Mouse (Mus musculus): ENCODE data around the gene Cpa5.

The Cpa5 gene

DNA sequence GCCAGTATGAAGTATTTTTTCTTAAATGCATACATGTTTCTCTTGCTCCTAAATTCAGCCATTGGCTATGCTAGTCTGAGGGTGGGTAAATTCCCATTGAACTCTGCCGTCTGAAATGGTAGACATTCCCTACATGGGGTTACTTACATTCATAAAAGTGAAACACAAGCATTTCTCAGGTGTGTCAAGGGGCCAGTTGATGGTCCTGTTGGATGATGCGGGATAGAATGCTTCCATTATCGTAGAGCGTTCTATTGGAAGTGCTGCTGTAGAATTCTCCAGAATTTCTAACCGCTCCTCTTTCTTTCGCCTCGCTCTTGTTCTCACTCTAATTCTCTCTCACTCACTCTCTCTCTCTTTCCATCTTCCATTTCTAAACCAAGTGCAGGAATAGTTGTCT, at the start of gene Cpa5:
TSS of gene Cpa5 (plus strand) at position 301 of the 400 bp plus-strand sequence.
- in situ Hi-C loops (cut with MboI, MseI), result no loop called here

DNA sequence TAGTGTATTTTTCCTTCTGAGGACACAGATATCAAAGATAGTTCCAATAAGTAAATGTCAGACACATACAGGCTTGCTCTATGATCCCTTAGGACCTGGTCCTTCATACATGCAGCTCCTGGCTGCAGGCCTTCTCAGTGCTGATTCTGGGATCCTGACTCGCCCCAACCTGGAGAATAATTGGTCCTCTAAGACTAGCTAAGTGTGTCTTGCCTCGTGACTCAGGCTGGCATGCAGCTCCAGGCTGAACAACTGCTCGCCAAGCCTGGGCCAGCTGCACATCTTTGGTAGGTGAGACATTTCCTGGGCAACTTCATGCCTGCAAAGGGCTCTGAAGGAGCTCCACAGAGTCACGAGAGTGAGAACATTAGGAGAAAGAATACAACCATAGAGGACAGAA, 48.7 kb upstream of the Cpa5 start:
- in situ Hi-C loops (cut with MboI, MseI), result loop anchor here (10.0 kb wide), 1 partner anchor 1417 kb away; no protein-coding TSS in a partner anchor

DNA sequence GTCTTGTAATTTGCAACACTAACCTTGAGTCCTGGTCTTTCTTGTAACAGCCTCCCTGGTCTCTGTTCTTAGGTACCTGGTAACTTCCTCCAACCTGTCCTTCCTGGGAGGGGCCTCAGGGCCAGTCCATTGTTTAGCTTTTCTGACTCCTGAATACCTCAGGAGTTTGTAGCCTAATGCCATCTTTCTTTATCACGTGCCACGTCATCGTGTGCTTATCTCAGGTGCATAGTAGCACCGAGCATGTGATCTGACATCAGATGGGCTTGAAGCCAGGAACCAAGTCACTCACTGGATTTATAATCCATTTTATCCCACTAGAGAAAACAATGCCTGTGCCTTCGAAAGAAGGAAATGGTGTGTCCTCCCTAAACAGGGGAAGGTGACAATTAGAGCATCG, 47.2 kb upstream of the Cpa5 start:
- in situ Hi-C loops (cut with MboI, MseI), result loop anchor here (10.0 kb wide), 1 partner anchor 1419 kb away; no protein-coding TSS in a partner anchor

DNA sequence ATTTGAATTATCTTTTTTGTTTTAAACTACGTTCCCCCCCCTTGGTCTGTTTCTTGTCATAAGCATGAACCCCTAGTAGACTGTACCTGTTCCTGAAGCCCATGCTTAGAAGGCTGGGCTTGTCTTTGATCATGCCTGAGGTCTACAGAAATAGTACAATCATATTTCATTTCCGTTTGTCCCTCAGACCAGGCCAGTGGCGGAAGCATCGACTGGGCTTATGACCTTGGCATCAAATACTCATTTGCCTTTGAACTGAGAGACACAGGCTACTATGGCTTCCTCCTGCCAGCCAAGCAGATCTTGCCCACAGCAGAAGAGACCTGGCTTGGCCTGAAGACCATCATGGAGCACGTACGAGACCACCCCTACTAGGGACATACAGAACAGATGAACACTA, 46.8 kb upstream of the Cpa5 start:
- in situ Hi-C loops (cut with MboI, MseI), result loop anchor here (10.0 kb wide), 1 partner anchor 1419 kb away; no protein-coding TSS in a partner anchor

DNA sequence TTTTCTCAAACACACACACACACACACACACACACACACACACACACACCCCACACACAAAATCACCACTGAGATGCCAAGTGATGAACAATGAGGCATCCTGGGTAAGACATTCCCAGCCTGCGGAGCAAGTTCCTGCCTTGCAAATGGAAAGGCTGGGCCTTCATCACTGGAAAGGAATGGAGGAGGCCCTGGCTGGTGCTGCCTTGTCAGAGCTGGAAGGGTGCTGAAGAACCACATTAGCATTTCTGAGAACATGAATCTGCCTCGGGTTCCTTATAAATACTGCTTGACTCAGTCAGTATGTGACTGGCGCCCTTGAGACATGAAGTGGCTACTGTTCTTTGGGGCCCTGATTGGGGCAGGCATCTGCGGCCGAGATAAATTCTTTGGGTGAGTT, 42.7 kb upstream of the Cpa5 start, which contains the start of gene Cpa4:
TSS of gene Cpa4 (plus strand) at position 301 of the 400 bp plus-strand sequence.
- in situ Hi-C loops (cut with MboI, MseI), result loop anchor here (10.0 kb wide), 1 partner anchor 1423 kb away; no protein-coding TSS in a partner anchor

DNA sequence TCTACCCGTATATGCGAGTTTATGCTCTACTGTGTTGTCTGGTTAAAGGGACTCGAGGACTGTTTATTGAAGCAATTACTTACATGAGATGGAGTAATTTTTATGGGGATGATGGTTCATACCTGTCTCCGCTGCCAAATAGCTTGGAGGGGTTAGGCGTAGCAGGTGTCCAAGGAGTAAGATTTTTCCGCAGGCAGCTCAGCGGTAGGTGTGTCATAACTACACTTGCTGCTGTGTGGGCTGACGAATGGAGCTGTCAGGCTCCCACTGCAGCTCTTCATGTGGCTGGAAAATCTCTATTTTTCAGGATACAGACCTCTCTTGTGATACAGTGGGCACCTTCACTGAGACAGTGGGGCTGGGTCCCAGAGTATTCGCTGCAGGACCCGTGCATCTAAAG, 41.5 kb upstream of the Cpa5 start:
- in situ Hi-C loops (cut with MboI, MseI), result loop anchor here (10.0 kb wide), 1 partner anchor 1425 kb away; no protein-coding TSS in a partner anchor

DNA sequence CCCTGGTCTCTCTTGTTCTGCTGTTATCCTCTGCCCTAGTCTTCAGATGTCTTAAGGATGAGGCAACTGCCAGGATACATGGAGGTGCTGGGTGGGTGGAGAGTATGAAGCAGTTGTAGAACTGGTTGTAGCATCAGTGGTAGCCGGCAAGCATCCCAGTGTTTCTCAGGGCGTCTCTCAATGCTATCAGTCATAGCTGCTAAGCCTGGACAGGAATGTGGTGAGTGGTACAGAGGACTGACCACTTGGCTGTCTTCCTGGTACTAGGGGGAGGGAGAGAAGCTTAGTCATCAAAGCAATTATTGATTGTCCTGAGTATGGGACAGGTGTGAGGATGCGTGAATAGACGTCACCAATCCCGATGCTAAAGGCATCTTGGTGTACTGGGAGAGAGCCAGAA, 40.8 kb upstream of the Cpa5 start:
- in situ Hi-C loops (cut with MboI, MseI), result no loop called here

DNA sequence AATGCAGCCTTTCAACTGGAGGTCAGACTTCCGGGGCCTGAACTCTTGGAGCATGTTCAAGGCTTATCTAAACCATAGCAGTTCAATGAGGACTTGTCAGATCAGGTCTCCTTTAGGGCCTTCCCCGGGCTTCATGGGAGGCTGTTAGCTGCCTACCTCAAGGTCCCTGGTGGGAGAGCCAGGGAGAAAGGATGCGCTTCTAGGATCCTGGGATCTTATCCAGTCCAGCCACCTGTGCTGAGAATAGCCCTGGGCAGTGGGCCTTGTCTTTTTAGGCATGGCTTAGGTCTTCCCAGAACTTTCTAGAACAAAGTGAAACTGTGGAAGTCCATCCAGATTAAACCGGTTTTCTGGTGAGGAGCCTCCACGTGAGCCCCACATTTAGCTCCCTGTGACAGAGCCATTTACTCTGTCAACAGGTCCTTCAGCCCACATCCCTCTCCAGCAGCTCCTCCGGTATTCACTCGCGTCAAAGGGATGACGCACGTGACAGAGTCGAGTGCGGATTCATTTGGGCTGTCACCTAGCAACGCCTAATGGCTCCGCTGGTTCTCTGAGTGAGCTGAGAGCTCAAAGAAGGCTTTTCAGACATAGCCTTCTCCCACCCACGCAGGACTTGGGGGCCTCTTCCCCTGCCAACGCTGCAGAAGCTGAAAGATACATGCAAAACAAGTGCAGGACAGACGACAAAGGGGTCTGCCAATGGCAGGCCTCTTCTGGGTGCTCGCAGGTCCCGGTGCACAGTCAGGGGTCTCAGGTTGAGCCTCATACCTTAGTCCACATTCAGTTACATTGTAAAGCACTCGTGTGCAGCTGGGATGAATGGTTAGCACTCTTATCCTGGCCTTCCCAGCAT, 38.1 kb upstream of the Cpa5 start:
- in situ Hi-C loops (cut with MboI, MseI), result no loop called here

DNA sequence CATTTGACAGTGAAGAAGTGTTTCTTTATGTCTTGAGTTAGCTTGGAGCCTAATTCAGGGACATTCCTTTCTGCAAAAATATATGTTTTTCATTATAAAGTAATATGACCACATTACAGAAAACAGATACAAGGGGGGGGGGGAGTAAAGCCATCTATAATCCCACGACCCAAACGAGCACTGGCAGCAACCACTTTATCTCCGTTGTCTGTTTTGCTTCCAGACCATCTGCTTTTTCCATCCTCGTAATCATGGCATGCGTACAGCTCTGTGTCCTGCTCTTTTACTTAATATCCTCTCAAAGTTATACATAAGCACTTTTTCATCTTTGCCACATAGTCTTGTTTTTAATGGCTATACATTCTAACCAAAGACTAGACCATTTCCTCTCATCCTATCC, 37.4 kb upstream of the Cpa5 start:
- in situ Hi-C loops (cut with MboI, MseI), result no loop called here

DNA sequence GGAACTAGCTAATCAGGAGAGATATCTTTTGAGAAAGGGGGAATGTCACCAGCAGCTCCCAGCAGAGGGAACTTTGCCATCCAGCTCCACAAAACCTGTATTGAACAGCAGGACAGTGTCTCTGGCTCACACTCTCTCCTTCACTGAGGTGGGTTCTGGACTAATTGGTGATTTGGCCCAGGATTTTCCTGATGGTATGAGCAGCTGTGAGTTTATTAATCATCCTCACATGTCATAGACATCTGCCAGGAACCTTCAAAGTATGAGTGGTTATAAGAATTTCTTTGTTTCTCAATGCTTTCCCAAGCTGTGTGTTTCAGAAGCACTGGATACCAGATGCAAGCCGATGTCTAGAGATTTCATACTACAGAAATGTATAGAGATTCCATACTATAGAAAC, 35.9 kb upstream of the Cpa5 start:
- in situ Hi-C loops (cut with MboI, MseI), result no loop called here

DNA sequence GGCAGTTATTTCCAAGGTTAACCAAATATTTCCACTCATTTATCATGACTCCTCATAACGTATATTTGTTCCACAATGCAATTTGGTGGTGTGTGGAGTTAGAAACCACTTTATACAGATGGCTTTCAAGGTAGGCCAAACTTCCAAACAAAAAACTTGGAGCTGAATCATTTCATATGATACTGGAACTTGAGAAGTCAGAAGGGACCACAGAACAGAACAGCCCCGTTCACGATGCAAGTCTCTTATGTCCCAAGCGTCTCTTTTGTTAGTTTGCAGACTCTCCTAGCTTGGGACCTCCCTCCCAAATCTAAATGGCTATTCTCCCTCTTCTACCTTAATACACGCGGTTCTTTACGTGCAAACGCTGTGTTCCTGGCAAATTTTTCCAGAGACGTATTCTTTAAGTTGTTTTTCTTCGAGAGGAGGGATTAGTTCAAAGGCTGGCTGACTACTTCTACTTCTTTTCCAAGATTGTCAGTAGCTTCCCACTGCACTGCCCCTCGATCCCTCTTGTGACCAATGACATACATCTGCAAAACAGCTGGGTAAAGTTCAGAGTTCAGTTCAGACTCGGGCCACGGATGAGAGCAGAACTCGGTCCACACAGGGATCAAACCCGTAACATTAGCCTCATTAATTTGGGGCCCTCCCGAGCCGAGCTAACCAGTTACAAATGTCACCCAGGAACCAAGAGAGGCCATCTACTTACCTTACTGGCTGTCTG, 34.2 kb upstream of the Cpa5 start:
- in situ Hi-C loops (cut with MboI, MseI), result no loop called here

DNA sequence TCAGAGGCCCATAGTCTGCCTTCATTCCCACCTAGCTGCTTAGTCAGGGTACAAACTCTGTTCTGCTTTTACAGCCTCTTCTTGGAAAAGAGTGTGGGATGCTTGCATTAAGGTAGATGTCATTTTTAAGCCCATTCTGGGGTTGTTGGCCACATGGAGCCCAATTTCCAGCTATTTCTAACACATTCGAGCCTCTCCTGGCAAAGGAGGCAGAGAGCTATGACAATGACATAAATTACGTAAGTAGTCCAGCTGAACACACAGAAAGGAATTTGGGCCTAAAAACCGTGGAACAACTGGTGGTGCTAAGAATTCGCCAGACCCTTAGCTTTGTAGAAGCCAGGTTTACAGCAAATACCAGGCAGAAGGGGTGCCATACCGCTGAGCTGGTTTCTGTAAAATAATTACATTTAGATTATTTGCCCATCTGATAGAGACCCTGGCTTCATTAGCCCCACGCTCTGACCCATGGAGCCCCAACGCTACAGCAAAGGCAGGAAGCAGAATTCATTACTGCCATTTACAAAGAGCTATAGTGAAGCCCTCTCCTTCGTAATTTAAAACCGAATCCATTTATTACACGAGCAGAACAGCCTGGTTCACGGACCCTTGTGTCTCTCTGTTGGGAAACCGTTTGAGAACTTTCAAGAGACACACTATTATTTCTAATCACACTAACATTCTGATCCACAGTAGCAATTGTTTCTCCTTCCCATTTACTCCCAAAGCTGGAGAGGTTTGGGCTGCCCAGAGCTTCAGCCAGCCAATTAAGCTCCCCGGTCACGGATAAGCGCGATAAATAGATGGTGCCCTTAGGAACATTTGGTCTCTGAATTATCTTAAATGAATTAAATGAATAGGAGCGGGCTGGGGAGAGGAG, 30.6 kb upstream of the Cpa5 start:
- in situ Hi-C loops (cut with MboI, MseI), result no loop called here

DNA sequence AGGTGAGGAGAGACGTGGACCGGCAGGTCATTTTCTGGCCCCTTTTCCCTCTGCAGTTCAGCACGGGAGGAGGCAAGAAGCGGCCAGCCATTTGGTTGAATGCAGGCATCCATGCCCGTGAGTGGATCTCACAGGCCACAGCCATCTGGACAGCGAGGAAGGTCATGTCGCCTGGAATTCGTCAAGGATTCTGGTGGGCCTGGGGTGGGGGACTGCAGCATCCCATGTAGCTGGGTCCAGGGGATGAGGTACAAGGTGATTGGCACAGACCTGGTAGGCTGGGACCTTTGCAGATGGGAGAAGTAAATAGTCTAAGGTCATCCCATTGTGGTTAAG, 30.0 kb upstream of the Cpa5 start:
- in situ Hi-C loops (cut with MboI, MseI), result no loop called here

DNA sequence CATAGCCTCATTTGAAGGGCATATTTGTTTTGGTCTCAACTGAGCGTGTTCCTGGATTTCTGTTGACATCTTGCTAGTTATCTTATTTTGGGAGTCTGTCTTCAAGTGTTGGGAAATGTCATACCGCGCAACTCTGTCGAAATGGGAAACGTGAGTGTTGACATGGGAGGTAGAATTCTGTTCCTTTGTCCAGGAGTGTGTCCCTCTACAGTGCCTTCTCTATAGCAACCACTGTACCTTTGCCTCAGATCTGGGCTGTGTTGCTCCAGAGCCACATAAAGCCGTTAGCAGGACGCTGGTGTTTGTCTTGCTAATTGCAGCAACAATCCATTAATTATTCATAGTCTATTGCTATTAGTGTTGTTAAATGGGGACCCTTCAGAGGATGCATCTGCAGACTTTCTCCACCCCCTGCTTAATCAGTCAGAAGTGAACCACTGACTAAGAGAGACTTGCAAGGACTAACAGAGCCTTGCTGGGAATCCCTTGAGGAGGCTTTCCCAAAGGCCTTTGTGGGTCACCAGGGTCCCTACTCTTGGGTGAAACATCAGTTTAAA, 23.8 kb upstream of the Cpa5 start:
- in situ Hi-C loops (cut with MboI, MseI), result no loop called here

DNA sequence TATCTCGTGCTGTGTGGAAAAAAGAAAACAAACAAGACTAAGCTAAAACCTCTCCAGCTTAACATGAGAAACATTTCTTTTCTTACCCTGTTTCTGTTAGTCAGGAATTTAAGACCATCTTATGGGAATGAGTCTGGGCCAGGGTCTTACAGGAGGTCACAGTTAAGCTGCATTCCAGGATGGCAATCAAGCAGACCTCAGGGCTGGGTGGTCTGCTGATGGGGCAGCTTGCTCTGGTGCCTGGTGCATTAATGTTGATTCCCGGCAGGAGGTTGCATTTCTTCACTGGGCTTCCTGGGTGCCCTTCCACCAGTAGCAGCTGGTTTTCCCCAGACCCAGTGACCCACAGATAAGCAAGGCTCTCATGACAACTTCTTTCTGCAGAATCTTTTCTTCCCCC, 21.0 kb upstream of the Cpa5 start:
- in situ Hi-C loops (cut with MboI, MseI), result no loop called here

DNA sequence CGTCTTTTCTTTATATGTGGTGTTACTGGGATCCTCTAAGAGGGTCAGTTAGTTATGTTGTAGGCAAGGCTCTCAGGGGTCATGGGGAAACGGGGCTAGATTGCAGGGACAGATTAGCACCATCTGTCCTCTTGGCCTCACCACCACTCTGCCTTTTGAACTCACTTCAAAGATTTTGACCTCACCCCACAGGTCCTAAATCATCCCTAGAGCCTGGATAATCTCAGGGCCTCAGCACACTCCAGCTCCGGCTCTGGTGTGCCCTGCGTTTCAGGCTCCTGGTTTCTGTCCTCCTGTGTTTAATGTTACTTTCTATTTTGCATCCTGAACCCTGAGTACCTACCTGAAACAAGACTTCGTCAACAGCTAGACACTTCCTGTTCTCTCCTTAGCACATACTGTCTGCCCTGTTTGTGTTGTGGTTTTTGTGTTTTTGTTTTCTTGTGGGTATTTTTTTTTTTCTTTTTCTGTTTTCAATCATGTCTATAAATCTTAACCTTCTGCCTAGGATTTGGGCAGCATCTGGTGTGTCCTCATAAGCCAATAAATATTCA, 18.9 kb upstream of the Cpa5 start:
- in situ Hi-C loops (cut with MboI, MseI), result no loop called here

DNA sequence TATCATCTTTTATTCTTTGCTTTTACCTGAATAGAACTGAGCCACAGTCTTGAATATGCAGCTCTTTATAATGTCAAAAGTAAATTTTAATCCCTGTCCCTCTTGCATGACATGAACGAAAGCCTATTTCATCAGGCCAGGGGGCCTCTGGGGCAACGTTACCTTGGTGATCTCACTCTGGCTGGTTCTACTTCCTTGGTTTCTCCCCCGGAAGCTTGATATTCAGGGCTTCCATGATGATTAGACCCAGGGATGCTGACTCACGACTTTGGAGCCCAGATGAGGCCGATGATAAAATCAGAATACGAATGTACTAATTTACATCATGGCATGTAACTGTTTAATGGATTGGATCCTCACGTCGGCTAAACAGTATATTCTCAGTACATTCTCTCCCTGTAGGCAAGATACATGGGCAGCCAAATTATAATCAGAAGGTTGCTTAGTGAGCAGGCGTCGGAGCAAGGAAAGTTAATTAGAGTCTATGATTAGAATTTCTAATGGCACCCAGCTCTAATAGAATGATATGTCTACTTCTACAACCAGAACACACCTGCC, 18.3 kb upstream of the Cpa5 start:
- in situ Hi-C loops (cut with MboI, MseI), result no loop called here

DNA sequence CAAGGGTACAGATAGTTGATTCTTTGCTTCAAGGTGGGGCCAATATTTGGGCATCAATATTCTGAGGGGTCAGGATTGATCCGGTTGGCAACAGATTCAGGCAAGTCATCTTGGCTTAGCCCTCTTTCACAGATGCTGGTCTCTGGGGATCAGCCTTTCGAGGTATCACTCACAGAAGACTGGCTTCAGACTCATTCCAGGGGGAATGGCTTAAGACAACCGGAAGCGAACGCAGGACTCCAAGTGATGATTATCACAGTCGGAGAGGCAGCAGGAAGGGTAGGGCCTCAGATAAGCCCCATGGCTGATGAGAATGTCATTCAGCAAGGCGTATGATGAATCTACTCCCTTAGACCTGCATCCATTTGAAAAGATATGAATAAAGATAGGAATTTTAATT, 16.4 kb upstream of the Cpa5 start:
- in situ Hi-C loops (cut with MboI, MseI), result no loop called here

DNA sequence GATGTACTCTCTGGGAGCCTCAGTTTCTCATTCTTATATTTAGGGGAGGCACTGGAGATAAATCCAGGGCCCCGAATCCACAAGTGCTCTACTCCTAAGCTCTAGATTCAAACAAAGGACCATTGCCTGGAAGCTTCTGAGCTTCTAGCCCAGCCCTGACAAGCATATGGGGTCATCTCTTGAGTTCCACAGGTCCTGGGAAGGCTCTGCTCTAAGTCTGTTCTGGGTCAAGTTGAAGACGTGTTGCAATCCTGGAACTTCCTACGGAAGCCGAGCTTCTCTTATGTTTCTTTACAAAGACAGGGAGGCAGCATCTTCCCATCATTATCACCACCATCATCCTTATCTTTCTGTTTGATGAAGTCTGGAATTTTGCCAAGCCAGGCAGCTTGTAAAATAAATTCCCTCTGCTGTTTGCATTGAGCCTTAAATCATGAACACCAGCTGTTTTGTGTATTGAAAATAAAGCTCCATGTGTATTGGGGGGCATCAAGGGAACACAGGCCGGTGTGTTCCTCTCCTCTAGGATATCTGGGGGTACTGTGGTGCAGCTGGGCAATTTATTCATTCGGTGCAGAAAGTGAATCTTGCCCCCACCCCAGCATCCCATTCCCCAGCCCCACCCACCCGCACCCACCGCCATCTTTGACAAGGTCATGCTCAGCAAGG, 14.4 kb upstream of the Cpa5 start:
- in situ Hi-C loops (cut with MboI, MseI), result no loop called here

DNA sequence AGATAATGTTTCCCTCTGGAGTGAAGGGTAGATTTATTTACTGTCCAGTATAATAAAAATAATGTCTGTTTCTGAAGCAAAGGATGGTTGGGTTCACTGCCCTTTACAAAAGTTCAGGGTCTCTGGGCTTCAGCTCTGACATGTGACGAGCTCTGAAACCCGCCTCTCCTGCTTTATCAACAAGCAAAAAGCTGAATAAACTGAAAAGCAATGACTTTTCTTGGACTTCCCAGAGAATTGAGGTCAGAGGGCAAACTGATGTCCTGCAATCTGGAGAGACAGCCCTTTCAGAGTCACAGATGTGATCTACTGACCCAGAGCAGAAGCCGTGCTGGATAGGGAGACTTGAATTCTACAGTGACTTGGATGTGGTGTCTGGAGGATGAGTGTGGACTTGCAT, 10.8 kb upstream of the Cpa5 start:
- in situ Hi-C loops (cut with MboI, MseI), result no loop called here
